Mouse (Mus musculus): ENCODE measurements around the gene H2-M10.1. TPM values are rescaled to one million over a fixed set of nuclear protein-coding genes. Genes with fewer than 3 reads are reported as not detected.
"Not testable (repeated sequence)": the region's sequence is repeated elsewhere in the genome, so short reads cannot be mapped to it uniquely, and the experiment has no call there.

Gene H2-M10.1
- polyA plus RNA-seq (2015; fragmentation: Nextera tagmentation; extraction: Ambion mirVana): not detected in 2 replicates

DNA sequence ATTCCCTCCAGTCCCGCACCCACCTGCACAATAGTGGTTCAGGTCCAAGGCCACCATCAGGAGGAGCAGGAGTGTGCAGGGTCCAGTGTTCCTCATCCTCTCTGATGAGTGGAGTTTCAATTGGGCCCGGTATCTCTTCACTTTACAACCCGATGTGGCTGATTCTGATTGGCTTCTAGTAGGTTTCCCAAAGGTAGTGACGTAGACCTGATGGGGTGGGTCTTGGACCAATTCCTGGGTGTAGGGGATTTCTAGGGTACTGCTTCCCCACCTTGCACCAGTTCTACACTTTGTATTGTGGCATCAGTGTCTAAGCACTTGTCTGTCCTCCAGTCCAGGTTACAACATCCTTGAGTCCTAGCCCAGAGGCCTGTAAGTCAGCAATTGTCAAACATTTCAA, at the start of gene H2-M10.1:
Gene H2-M10.1 (minus strand): TSS at position 101 of the 400 bp plus-strand sequence.
- Histone ChIP-seq H3K4me3 (no peak within 1 kb of the TSS), H3K9me3 (no peaks in the 10 kb centered on the region), H3K27me3 (no peaks in the 10 kb centered on the region), H3K4me1 (no peaks in the 10 kb centered on the region), H3K9ac (no peak within 1 kb of the TSS), H3K36me3 (no peaks in the 10 kb centered on the region), H3K4me2 (no peak within 1 kb of the TSS), H3K27ac (no peak within 1 kb of the TSS)
- WGBS: 85% methylated on average over 4 of the region's 4 CpGs
- ATAC-seq (ENCODE audit: insufficient number of reproducible peaks, insufficient read depth, low FRiP score, low TSS enrichment, low read depth): no peak

DNA sequence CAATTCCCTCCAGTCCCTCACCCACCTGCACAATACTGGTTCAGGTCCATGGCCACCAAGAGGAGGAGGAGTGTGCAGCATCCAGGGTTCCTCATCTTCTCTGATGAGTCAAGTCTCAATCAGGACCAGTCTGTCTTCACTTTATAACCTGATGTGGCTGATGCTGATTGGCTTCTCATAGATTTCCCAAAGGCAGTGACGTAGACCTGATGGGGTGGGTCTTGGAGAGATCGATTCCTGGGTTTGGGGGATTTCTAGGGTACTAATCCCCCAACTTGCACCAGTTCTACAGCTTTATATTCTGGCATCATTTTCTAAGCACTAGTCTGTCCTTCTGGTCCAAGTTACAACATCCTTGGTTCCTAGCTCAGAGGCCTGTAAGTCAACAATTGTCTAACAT, 42.4 kb upstream of the H2-M10.1 start, which contains the start of gene H2-M10.3:
Gene H2-M10.3 (minus strand): TSS at position 101 of the 400 bp plus-strand sequence.
- H3K27ac ChIP-seq; H3K4me1 ChIP-seq; H3K27me3 ChIP-seq; H3K9ac ChIP-seq; H3K9me3 ChIP-seq; ATAC-seq (ENCODE audit: insufficient number of reproducible peaks, insufficient read depth, low FRiP score, low TSS enrichment, low read depth); H3K4me2 ChIP-seq; H3K4me3 ChIP-seq; H3K36me3 ChIP-seq: not testable (repeated sequence)
- 96% methylated on average over 2 of the region's 2 CpGs for WGBS

GRCm38 (mm10) chr17:36362404-36362803, 36.4 kb upstream of the H2-M10.1 start:
- H3K36me3 ChIP-seq; H3K4me2 ChIP-seq; H3K9ac ChIP-seq; H3K4me1 ChIP-seq; H3K4me3 ChIP-seq; H3K27me3 ChIP-seq; H3K27ac ChIP-seq; ATAC-seq (ENCODE audit: insufficient number of reproducible peaks, insufficient read depth, low FRiP score, low TSS enrichment, low read depth); H3K9me3 ChIP-seq: not testable (repeated sequence)

- not testable (repeated sequence) for ATAC-seq (ENCODE audit: insufficient number of reproducible peaks, insufficient read depth, low FRiP score, low TSS enrichment, low read depth); H3K4me2 ChIP-seq; H3K27me3 ChIP-seq; H3K27ac ChIP-seq; H3K4me1 ChIP-seq; H3K4me3 ChIP-seq; H3K9me3 ChIP-seq; H3K9ac ChIP-seq; H3K36me3 ChIP-seq
Observed at GRCm38 (mm10) chr17:36357512-36357911, 31.6 kb upstream of the H2-M10.1 start.

GRCm38 (mm10) chr17:36355763-36356162, 29.8 kb upstream of the H2-M10.1 start:
- WGBS: 29% methylated on average over 3 of the region's 3 CpGs
- H3K9ac ChIP-seq: no peak overlapping the region
- no peaks in the 10 kb centered on the region for H3K4me1 ChIP-seq
- no peak overlapping the region for H3K4me2 ChIP-seq
- no peak overlapping the region for H3K4me3 ChIP-seq
- H3K27me3 ChIP-seq: no peaks in the 10 kb centered on the region
- H3K27ac ChIP-seq: no peak overlapping the region
- no peaks in the 10 kb centered on the region for H3K36me3 ChIP-seq
- ATAC-seq (ENCODE audit: insufficient number of reproducible peaks, insufficient read depth, low FRiP score, low TSS enrichment, low read depth): no peak
- no peaks in the 10 kb centered on the region for H3K9me3 ChIP-seq

DNA sequence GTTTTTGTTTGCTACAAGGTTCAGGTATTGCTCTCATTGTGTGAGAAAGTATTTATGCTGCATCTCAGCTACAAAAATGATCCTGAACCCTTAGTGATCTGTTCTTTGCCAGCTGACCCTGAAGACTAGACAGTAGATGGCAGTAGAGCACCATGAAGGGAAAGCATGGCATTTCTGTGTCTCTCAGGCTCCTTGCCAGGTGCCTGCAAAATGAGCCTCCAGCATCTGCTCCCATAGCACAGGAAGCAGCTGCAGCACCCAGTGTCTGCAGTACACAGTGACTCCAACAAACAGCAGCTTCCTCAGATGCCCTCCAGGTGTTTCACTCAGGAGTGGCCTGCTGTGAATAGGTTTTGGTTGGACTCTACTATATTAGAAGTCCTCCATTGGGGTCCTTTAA, 29.4 kb upstream of the H2-M10.1 start:
- H3K4me2 ChIP-seq; ATAC-seq (ENCODE audit: insufficient number of reproducible peaks, insufficient read depth, low FRiP score, low TSS enrichment, low read depth); H3K4me1 ChIP-seq; H3K27ac ChIP-seq; H3K4me3 ChIP-seq; H3K9me3 ChIP-seq; H3K36me3 ChIP-seq; H3K9ac ChIP-seq; H3K27me3 ChIP-seq: not testable (repeated sequence)

- 17% methylated on average over 5 of the region's 5 CpGs for WGBS
- H3K4me2 ChIP-seq: peak overlapping the region; percentile 83
- H3K9ac ChIP-seq: peak overlapping the region; percentile 68
- no peaks in the 10 kb centered on the region for H3K9me3 ChIP-seq
- H3K27ac ChIP-seq: no peak overlapping the region
- H3K4me1 ChIP-seq: no peaks in the 10 kb centered on the region; the same call in 1 of the 2 replicates
- ATAC-seq (ENCODE audit: insufficient number of reproducible peaks, insufficient read depth, low FRiP score, low TSS enrichment, low read depth): no peak
- H3K27me3 ChIP-seq: no peaks in the 10 kb centered on the region
- H3K36me3 ChIP-seq: no peaks in the 10 kb centered on the region
- H3K4me3 ChIP-seq: peak overlapping the region; percentile 53
Observed at GRCm38 (mm10) chr17:36315689-36316253, 10.2 kb downstream of the H2-M10.1 start.

DNA sequence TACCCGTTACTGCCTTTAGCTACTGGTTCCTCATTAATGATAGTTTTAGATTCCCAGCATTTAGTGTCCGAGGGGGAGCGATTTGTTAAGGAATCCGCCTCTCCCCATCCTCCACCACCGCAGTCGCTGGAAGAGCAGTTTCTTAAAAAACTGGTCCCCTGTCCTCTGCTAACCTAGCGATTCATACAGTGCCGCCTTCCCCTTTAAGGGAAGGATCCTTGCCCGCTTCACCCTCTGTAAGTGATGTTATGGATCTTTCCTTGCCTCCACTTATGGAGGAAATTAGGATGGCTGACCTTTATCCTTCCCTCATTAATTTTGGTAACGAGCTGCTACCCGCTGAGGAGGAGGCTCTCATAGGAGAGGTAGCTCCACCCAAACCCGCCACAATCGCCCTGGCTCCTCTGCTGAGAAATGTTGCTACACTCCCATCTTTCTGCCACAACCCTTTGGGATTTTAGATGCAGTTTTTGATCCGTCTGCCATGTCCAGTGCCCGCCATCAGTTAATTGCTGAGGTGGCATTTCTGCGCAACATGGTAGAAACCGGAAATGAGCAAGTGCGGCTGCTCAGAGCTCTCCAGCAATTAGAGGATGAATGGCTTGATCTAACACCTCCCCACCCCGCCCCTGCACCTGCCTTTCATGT, 10.8 kb downstream of the H2-M10.1 start:
- Histone ChIP-seq H3K36me3 (no peaks in the 10 kb centered on the region), H3K4me3 (peak overlapping the region; percentile 53), H3K9me3 (no peaks in the 10 kb centered on the region), H3K9ac (peak overlapping the region; percentile 68), H3K27me3 (no peaks in the 10 kb centered on the region), H3K4me2 (peak overlapping the region; percentile 83), H3K27ac (no peak overlapping the region), H3K4me1 (no peaks in the 10 kb centered on the region; the same call in 1 of the 2 replicates)
- ATAC-seq (ENCODE audit: insufficient number of reproducible peaks, insufficient read depth, low FRiP score, low TSS enrichment, low read depth): no peak
- WGBS: under 1% methylated on average over 19 of the region's 19 CpGs

DNA sequence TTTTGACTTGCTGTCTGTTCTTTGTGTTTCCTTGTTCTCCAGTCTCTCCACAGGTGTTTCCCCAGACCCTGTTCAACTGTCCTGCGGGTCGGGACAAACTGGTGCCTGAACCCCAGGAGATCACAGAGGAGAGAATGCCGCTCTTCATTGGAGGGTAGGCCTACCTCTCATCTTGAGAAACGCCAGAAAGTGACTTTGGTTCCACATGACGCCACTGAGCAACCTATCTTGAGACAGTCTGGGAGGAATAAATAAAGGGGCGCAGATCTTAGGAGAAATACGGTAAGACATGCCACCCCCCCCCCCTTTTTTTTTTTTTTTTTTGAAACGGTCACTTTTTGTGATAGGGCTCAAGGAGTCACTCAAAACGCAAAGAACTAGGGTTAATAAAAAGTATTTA, 11.4 kb downstream of the H2-M10.1 start:
- H3K9ac ChIP-seq: peak overlapping the region; percentile 68; the same call in 1 of the 2 replicates

DNA sequence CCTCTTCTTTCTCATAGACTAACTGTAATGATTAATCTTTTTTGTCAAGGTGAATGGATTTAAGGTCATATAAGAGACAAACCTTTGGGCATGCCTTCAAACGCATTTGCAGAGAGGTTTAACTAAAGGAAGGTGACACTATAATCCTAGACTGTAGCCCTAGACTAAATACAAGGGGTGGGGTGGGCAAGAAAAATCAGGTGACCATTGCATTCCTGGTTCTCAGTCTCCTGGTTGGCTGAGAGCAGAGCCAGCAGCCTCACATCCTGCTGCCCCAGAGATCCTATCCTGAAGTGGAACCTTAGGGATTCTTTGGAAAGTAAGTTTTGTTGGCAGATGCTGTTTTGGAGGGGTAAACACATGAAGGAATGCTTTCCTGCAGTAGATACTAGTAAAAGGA, 16.7 kb downstream of the H2-M10.1 start:
- Histone ChIP-seq H3K9ac (no peak overlapping the region), H3K9me3 (no peaks in the 10 kb centered on the region)

More for the DNA sequence above, 11.4 kb downstream of the H2-M10.1 start:
- no peak for ATAC-seq (ENCODE audit: insufficient number of reproducible peaks, insufficient read depth, low FRiP score, low TSS enrichment, low read depth)
- Histone ChIP-seq H3K4me3 (peak overlapping the region; percentile 53), H3K4me2 (peak overlapping the region; percentile 83), H3K9me3 (no peaks in the 10 kb centered on the region), H3K36me3 (no peaks in the 10 kb centered on the region), H3K27ac (no peak overlapping the region), H3K27me3 (no peaks in the 10 kb centered on the region), H3K4me1 (no peaks in the 10 kb centered on the region; the same call in 1 of the 2 replicates)
- 2% methylated on average over 9 of the region's 9 CpGs for WGBS

GRCm38 (mm10) chr17:36308855-36309254, 17.1 kb downstream of the H2-M10.1 start:
- not testable (repeated sequence) for H3K9me3 ChIP-seq; H3K36me3 ChIP-seq; H3K27me3 ChIP-seq; H3K9ac ChIP-seq; H3K4me2 ChIP-seq; H3K4me1 ChIP-seq; H3K4me3 ChIP-seq; ATAC-seq (ENCODE audit: insufficient number of reproducible peaks, insufficient read depth, low FRiP score, low TSS enrichment, low read depth); H3K27ac ChIP-seq
- WGBS: 0% methylated on average over 3 of the region's 3 CpGs

More for the DNA sequence above, 16.7 kb downstream of the H2-M10.1 start:
- H3K4me3 ChIP-seq: no peak overlapping the region
- no peak overlapping the region for H3K27ac ChIP-seq
- WGBS: 36% methylated on average over 1 of the region's 1 CpGs
- H3K4me1 ChIP-seq: no peaks in the 10 kb centered on the region
- ATAC-seq (ENCODE audit: insufficient number of reproducible peaks, insufficient read depth, low FRiP score, low TSS enrichment, low read depth): no peak
- H3K27me3 ChIP-seq: no peaks in the 10 kb centered on the region
- H3K4me2 ChIP-seq: no peak overlapping the region
- H3K36me3 ChIP-seq: no peaks in the 10 kb centered on the region

- Histone ChIP-seq H3K27me3 (no peaks in the 10 kb centered on the region), H3K9ac (no peak within 1 kb of the TSS), H3K27ac (no peak within 1 kb of the TSS), H3K4me1 (no peaks in the 10 kb centered on the region), H3K4me3 (no peak within 1 kb of the TSS), H3K9me3 (peaks cover 8% of the 10 kb centered on the region; the same call in 1 of the 2 replicates), H3K36me3 (peaks cover 14% of the 10 kb centered on the region), H3K4me2 (no peak within 1 kb of the TSS)
- no peak for ATAC-seq (ENCODE audit: insufficient number of reproducible peaks, insufficient read depth, low FRiP score, low TSS enrichment, low read depth)
- WGBS: 88% methylated on average over 2 of the region's 2 CpGs
Observed at GRCm38 (mm10) chr17:36286390-36286789, 39.6 kb downstream of the H2-M10.1 start, which contains the start of gene H2-M10.2. Gene H2-M10.2 (minus strand): TSS chr17:36286490.
